Mouse (Mus musculus) cortical plate, adult 2 months (tissue): ENCODE measurements around the gene Igdcc4.

Source experiments
- CTCF ChIP-seq: fragments of 200-500 bp; IDR thresholded peaks from 2 replicates; pipeline ENCODE4 v1.5.1; 2011; ENCODE audit warnings: mild to moderate bottlenecking, control low read depth, low read length; ENCODE audit not compliant: insufficient read depth; ENCODE audit errors: extremely low read depth
- POLR2A ChIP-seq: fragments of 200-500 bp; IDR thresholded peaks from 2 replicates; pipeline ENCODE4 v1.6.1; 2011; ENCODE audit warnings: mild to moderate bottlenecking, low read length, control low read depth; ENCODE audit not compliant: insufficient read depth; ENCODE audit errors: extremely low read depth

DNA sequence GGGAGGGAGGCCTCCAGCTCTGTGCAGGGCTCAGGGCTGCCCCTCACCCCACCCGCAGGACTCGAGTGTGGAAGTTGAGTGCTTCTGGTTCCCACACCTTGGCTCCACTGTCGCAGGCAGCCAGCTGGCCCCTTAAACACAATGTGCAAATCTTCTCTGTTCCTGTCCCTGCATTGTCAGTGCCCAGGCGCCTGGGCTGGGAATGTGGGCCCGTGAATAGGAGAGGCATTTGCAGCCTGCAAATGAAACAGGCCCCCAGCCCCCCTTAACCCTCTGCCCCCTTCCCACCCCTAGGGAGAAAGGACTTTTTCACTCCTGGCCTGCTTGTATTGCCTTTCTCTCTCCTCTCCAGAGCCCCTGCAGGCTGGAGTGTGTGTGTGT is 52.0 kb downstream of the Igdcc4 start:
- TF ChIP-seq CTCF: no peak
- TF ChIP-seq POLR2A: no peak
